Mouse (Mus musculus) heart, postnatal 10 days (tissue): ENCODE results near the gene Pdcd4. TPM values are rescaled to one million over a fixed set of nuclear protein-coding genes. Genes with fewer than 3 reads are reported as not detected.

Experiments used
- DNase-seq, 2 experiments: peaks; one replicate each; pipeline ENCODE4 v3.0.0; 2021
- intact Hi-C: fragments of 180-260 bp; cut with DNase I; formaldehyde crosslinking; loops from one replicate; pipeline ENCODE4 v1.15.1; 2025
- total RNA-seq, 2 experiments: library from RNA; stranded (reverse); gene quantifications; 2 replicates each; pipeline ENCODE4 v1.2.3; 2021

The Pdcd4 gene
- 10 to 100 TPM; 30.2 to 31.0 TPM for total RNA-seq

GRCm38 (mm10) chr19:53892061-53892460 is at the start of gene Pdcd4:
TSS of gene Pdcd4 (plus strand) at chr19:53892231.
- intact Hi-C loops = no loop called here
- peak; percentile 49 to 59 for DNase-seq

GRCm38 (mm10) chr19:53843972-53844371 is 48.1 kb upstream of the Pdcd4 start:
- intact Hi-C loops = loop anchor here (5.0 kb wide), 1 partner anchor 83 kb away; no protein-coding TSS in a partner anchor

GRCm38 (mm10) chr19:53848272-53848995 is 43.6 kb upstream of the Pdcd4 start:
- intact Hi-C loops = no loop called here

More at GRCm38 (mm10) chr19:53843972-53844371, 48.1 kb upstream of the Pdcd4 start:
- no peak for DNase-seq

GRCm38 (mm10) chr19:53850166-53850922 is 41.7 kb upstream of the Pdcd4 start:
- peak; percentile 83 for DNase-seq
- intact Hi-C loops = no loop called here

More at GRCm38 (mm10) chr19:53848272-53848995, 43.6 kb upstream of the Pdcd4 start:
- DNase-seq = no peak

- DNase-seq = no peak
- intact Hi-C loops = no loop called here
These were observed 40.7 kb upstream of the Pdcd4 start for GRCm38 (mm10) chr19:53851352-53851751.

GRCm38 (mm10) chr19:53851826-53852698 is 40.0 kb upstream of the Pdcd4 start:
- no peak for DNase-seq
- intact Hi-C loops = no loop called here

GRCm38 (mm10) chr19:53852699-53853451 is 39.2 kb upstream of the Pdcd4 start:
- peak; percentile 42 to 43 for DNase-seq
- intact Hi-C loops = no loop called here

- DNase-seq = no peak
- intact Hi-C loops = no loop called here
These were observed 37.1 kb upstream of the Pdcd4 start for GRCm38 (mm10) chr19:53854978-53855377.

GRCm38 (mm10) chr19:53855781-53856180 is 36.2 kb upstream of the Pdcd4 start:
- DNase-seq = no peak

GRCm38 (mm10) chr19:53856794-53857193 is 35.2 kb upstream of the Pdcd4 start:
- intact Hi-C loops = no loop called here
- DNase-seq = peak; percentile 69 to 75

More at GRCm38 (mm10) chr19:53855781-53856180, 36.2 kb upstream of the Pdcd4 start:
- intact Hi-C loops = no loop called here

GRCm38 (mm10) chr19:53857962-53858361 is 34.1 kb upstream of the Pdcd4 start:
- no peak for DNase-seq
- intact Hi-C loops = no loop called here

GRCm38 (mm10) chr19:53859149-53859548 is 32.9 kb upstream of the Pdcd4 start:
- no peak for DNase-seq
- intact Hi-C loops = no loop called here

- DNase-seq = no peak
- intact Hi-C loops = no loop called here
These were observed 32.4 kb upstream of the Pdcd4 start for GRCm38 (mm10) chr19:53859593-53859992.

GRCm38 (mm10) chr19:53861346-53861745 is 30.7 kb upstream of the Pdcd4 start:
- intact Hi-C loops = no loop called here
- DNase-seq = no peak

- intact Hi-C loops = no loop called here
- DNase-seq = no peak
These were observed 29.3 kb upstream of the Pdcd4 start for GRCm38 (mm10) chr19:53862573-53863246.

- no peak for DNase-seq
- intact Hi-C loops = no loop called here
These were observed 24.8 kb upstream of the Pdcd4 start for GRCm38 (mm10) chr19:53867238-53867637.

- no peak for DNase-seq
- intact Hi-C loops = no loop called here
These were observed 23.9 kb upstream of the Pdcd4 start for GRCm38 (mm10) chr19:53868125-53868524.

- intact Hi-C loops = no loop called here
- DNase-seq = no peak
These were observed 23.2 kb upstream of the Pdcd4 start for GRCm38 (mm10) chr19:53868796-53869195.
